Mouse (Mus musculus): ENCODE measurements around the gene Med18. TPM values are rescaled to one million over a fixed set of nuclear protein-coding genes. Genes with fewer than 3 reads are reported as not detected.

The Med18 gene
- polyA plus RNA-seq (2014; fragmentation: Nextera tagmentation; extraction: Ambion mirVana): 12.1 and 13.0 TPM in 2 replicates

- H3K27ac ChIP-seq (replicated peaks in 1 of 2; ENCODE audit: control insufficient read depth in 1 of 2, insufficient read depth in 1 of 2, low read depth in 2 of 2, low read length in 2 of 2): peak within 1 kb of the TSS; percentile 43 to 54; a peak in 2 of 4 replicates
- peaks cover 4 to 12% of the 10 kb centered on the region in 2 experiments for H3K4me1 ChIP-seq (ENCODE audit: control insufficient read depth in 2 of 2, insufficient read depth in 2 of 2, low read length in 2 of 2)
- H3K27me3 ChIP-seq (ENCODE audit: control insufficient read depth, insufficient read depth, low read length): no peaks in the 10 kb centered on the region
- WGBS: under 1% methylated on average over 44 of the region's 44 CpGs
- peaks cover 35% of the 10 kb centered on the region for H3K36me3 ChIP-seq (ENCODE audit: control insufficient read depth, insufficient read depth, low read length)
- peak; percentile 77; the same call in 1 of the 2 replicates for ATAC-seq (ENCODE audit: insufficient number of reproducible peaks, insufficient read depth, low FRiP score, low read depth)
- H3K9ac ChIP-seq (ENCODE audit: low read length): peak within 1 kb of the TSS; percentile 91
- H3K4me2 ChIP-seq (ENCODE audit: low read length): peak within 1 kb of the TSS; percentile 92
- H3K4me3 ChIP-seq (ENCODE audit: control insufficient read depth in 1 of 2, insufficient read depth in 1 of 2, low read depth in 1 of 2, low read length in 2 of 2): peak within 1 kb of the TSS; percentile 89 to 94
- H3K9me3 ChIP-seq (ENCODE audit: control insufficient read depth, low read length): no peaks in the 10 kb centered on the region
Observed at GRCm38 (mm10) chr4:132463430-132464254, at the start of gene Med18. Gene Med18, minus strand, starts transcription at chr4:132463921.

GRCm38 (mm10) chr4:132512080-132512479, 48.4 kb upstream of the Med18 start:
- no peak overlapping the region for H3K27ac ChIP-seq (replicated peaks in 1 of 2; ENCODE audit: control insufficient read depth in 1 of 2, insufficient read depth in 1 of 2, low read depth in 2 of 2, low read length in 2 of 2)
- no peak overlapping the region for H3K9ac ChIP-seq (ENCODE audit: low read length)
- H3K4me3 ChIP-seq (ENCODE audit: control insufficient read depth in 1 of 2, insufficient read depth in 1 of 2, low read depth in 1 of 2, low read length in 2 of 2): no peak overlapping the region
- H3K9me3 ChIP-seq (ENCODE audit: control insufficient read depth, low read length): no peaks in the 10 kb centered on the region
- H3K27me3 ChIP-seq (ENCODE audit: control insufficient read depth, insufficient read depth, low read length): no peaks in the 10 kb centered on the region
- H3K4me2 ChIP-seq (ENCODE audit: low read length): no peak overlapping the region
- 62% methylated on average over 3 of the region's 3 CpGs for WGBS
- H3K36me3 ChIP-seq (ENCODE audit: control insufficient read depth, insufficient read depth, low read length): no peaks in the 10 kb centered on the region
- H3K4me1 ChIP-seq (ENCODE audit: control insufficient read depth in 2 of 2, insufficient read depth in 2 of 2, low read length in 2 of 2): peaks cover 15 to 23% of the 10 kb centered on the region in 2 experiments
- ATAC-seq (ENCODE audit: insufficient number of reproducible peaks, insufficient read depth, low FRiP score, low read depth): no peak

DNA sequence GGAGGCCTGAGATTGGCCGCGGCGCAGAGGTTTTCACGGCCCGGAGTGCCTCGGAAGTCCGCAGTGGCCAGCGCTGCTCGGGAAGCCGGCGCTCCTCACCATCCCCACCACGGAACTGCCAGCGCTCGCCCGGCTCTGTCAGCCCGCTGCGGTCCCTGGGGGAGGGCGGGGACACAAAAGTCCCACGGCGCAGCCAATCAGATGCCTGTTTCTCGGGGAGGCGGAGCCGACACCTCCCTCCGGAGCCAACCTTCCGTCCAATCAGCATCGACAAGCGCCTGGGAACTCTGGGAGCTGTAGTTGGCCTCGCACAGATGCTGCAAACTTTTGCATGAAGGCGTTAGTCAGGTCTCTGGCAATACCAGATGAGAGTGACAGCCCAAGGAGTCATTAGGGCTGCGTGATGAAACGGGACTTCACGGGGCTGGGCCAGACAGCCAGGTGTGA, 46.7 kb upstream of the Med18 start, which contains the start of gene Sesn2:
Sesn2 (minus strand) TSS at position 150 of the 447 bp plus-strand sequence.
- peak within 1 kb of the TSS; percentile 84 for H3K9ac ChIP-seq (ENCODE audit: low read length)
- H3K27ac ChIP-seq (replicated peaks in 1 of 2; ENCODE audit: control insufficient read depth in 1 of 2, insufficient read depth in 1 of 2, low read depth in 2 of 2, low read length in 2 of 2): peak within 1 kb of the TSS; percentile 78 to 84
- under 1% methylated on average over 32 of the region's 32 CpGs for WGBS
- peak within 1 kb of the TSS; percentile 92 to 96 for H3K4me3 ChIP-seq (ENCODE audit: control insufficient read depth in 1 of 2, insufficient read depth in 1 of 2, low read depth in 1 of 2, low read length in 2 of 2)
- H3K27me3 ChIP-seq (ENCODE audit: control insufficient read depth, insufficient read depth, low read length): no peaks in the 10 kb centered on the region
- H3K9me3 ChIP-seq (ENCODE audit: control insufficient read depth, low read length): no peaks in the 10 kb centered on the region
- H3K4me1 ChIP-seq (ENCODE audit: control insufficient read depth in 2 of 2, insufficient read depth in 2 of 2, low read length in 2 of 2): peaks cover 15 to 24% of the 10 kb centered on the region in 2 experiments
- H3K36me3 ChIP-seq (ENCODE audit: control insufficient read depth, insufficient read depth, low read length): no peaks in the 10 kb centered on the region
- ATAC-seq (ENCODE audit: insufficient number of reproducible peaks, insufficient read depth, low FRiP score, low read depth): peak; percentile 87
- peak within 1 kb of the TSS; percentile 87 for H3K4me2 ChIP-seq (ENCODE audit: low read length)

DNA sequence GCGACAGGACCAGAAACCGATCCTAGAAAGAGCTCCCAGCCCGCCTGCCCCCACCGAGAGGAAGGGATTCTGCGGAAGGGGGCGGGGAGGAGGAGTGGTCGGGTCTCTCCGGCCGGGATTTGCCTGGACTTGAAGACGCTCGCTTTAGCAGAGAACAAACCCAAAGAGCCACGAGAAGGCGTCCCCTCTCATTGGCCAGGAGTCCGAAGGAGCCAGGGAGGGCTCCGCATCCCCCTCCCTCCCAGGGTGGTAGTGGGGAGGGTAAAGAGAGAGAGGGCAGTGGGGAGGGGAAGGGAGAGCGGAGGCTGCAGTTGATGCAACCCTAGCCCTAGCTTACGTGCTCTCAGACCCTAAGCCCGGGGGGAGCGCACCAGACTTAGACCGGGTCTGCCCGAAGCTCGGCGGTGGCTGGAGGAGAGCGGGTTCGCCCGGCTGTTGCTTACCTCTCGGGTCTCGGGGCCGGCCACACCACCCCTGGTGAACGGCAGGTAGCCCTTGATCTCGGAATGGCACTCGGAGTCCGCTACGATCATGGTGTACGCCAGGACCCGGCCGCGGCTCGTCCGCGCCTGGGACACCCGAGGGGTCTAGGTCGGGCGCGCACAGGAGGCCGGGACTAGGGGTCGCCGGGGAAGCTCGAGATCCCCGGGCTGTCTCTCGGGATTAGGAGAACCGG, 46.0 kb upstream of the Med18 start:
- WGBS: under 1% methylated on average over 52 of the region's 52 CpGs
- H3K36me3 ChIP-seq (ENCODE audit: control insufficient read depth, insufficient read depth, low read length): no peaks in the 10 kb centered on the region
- ATAC-seq (ENCODE audit: insufficient number of reproducible peaks, insufficient read depth, low FRiP score, low read depth): peak; percentile 37

GRCm38 (mm10) chr4:132507210-132507609, 43.5 kb upstream of the Med18 start:
- Histone ChIP-seq H3K4me3 (ENCODE audit: control insufficient read depth in 1 of 2, insufficient read depth in 1 of 2, low read depth in 1 of 2, low read length in 2 of 2) (no peak overlapping the region), H3K9ac (ENCODE audit: low read length) (peak overlapping the region; percentile 52; the same call in 1 of the 2 replicates)

More for the DNA sequence above, 46.0 kb upstream of the Med18 start:
- peak overlapping the region; percentile 87 for H3K4me2 ChIP-seq (ENCODE audit: low read length)
- H3K27me3 ChIP-seq (ENCODE audit: control insufficient read depth, insufficient read depth, low read length): no peaks in the 10 kb centered on the region
- H3K4me3 ChIP-seq (ENCODE audit: control insufficient read depth in 1 of 2, insufficient read depth in 1 of 2, low read depth in 1 of 2, low read length in 2 of 2): peak overlapping the region; percentile 92 to 96
- peak overlapping the region; percentile 78 to 84 for H3K27ac ChIP-seq (replicated peaks in 1 of 2; ENCODE audit: control insufficient read depth in 1 of 2, insufficient read depth in 1 of 2, low read depth in 2 of 2, low read length in 2 of 2)
- peak overlapping the region; percentile 84 for H3K9ac ChIP-seq (ENCODE audit: low read length)
- peaks cover 17 to 30% of the 10 kb centered on the region in 2 experiments for H3K4me1 ChIP-seq (ENCODE audit: control insufficient read depth in 2 of 2, insufficient read depth in 2 of 2, low read length in 2 of 2)
- H3K9me3 ChIP-seq (ENCODE audit: control insufficient read depth, low read length): no peaks in the 10 kb centered on the region

DNA sequence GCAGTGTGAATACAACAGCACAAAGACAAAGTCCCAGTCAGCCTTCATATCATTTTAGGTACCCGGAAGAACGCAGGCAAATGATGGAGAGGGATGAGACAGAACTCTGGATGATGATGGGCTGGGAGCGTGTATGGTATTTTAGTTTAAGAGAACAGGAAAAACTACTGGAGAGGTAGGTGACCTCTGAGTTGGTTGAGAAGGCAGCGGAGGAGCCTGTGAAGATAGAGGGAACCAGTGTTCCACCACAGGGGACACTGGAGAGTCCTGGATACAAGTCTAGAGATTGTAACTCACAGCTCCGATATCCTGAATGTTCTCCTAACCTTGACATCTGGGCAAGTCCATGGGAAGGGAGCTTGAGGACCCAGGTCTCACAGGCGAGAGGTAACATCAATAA, 42.5 kb upstream of the Med18 start:
- no peaks in the 10 kb centered on the region for H3K27me3 ChIP-seq (ENCODE audit: control insufficient read depth, insufficient read depth, low read length)
- H3K36me3 ChIP-seq (ENCODE audit: control insufficient read depth, insufficient read depth, low read length): no peaks in the 10 kb centered on the region
- ATAC-seq (ENCODE audit: insufficient number of reproducible peaks, insufficient read depth, low FRiP score, low read depth): no peak
- WGBS: 86% methylated on average over 6 of the region's 6 CpGs
- no peak overlapping the region for H3K27ac ChIP-seq (replicated peaks in 1 of 2; ENCODE audit: control insufficient read depth in 1 of 2, insufficient read depth in 1 of 2, low read depth in 2 of 2, low read length in 2 of 2)
- no peaks in the 10 kb centered on the region for H3K9me3 ChIP-seq (ENCODE audit: control insufficient read depth, low read length)
- no peak overlapping the region for H3K4me3 ChIP-seq (ENCODE audit: control insufficient read depth in 1 of 2, insufficient read depth in 1 of 2, low read depth in 1 of 2, low read length in 2 of 2)
- H3K4me2 ChIP-seq (ENCODE audit: low read length): no peak overlapping the region
- no peak overlapping the region for H3K9ac ChIP-seq (ENCODE audit: low read length)
- H3K4me1 ChIP-seq (ENCODE audit: control insufficient read depth in 2 of 2, insufficient read depth in 2 of 2, low read length in 2 of 2): peaks cover 9 to 27% of the 10 kb centered on the region in 2 experiments

More at GRCm38 (mm10) chr4:132507210-132507609, 43.5 kb upstream of the Med18 start:
- no peak for ATAC-seq (ENCODE audit: insufficient number of reproducible peaks, insufficient read depth, low FRiP score, low read depth)
- H3K4me2 ChIP-seq (ENCODE audit: low read length): no peak overlapping the region
- 49% methylated on average over 2 of the region's 2 CpGs for WGBS
- no peak overlapping the region for H3K27ac ChIP-seq (replicated peaks in 1 of 2; ENCODE audit: control insufficient read depth in 1 of 2, insufficient read depth in 1 of 2, low read depth in 2 of 2, low read length in 2 of 2)
- no peaks in the 10 kb centered on the region for H3K36me3 ChIP-seq (ENCODE audit: control insufficient read depth, insufficient read depth, low read length)
- peaks cover 9 to 27% of the 10 kb centered on the region in 2 experiments for H3K4me1 ChIP-seq (ENCODE audit: control insufficient read depth in 2 of 2, insufficient read depth in 2 of 2, low read length in 2 of 2)
- H3K27me3 ChIP-seq (ENCODE audit: control insufficient read depth, insufficient read depth, low read length): no peaks in the 10 kb centered on the region
- no peaks in the 10 kb centered on the region for H3K9me3 ChIP-seq (ENCODE audit: control insufficient read depth, low read length)

DNA sequence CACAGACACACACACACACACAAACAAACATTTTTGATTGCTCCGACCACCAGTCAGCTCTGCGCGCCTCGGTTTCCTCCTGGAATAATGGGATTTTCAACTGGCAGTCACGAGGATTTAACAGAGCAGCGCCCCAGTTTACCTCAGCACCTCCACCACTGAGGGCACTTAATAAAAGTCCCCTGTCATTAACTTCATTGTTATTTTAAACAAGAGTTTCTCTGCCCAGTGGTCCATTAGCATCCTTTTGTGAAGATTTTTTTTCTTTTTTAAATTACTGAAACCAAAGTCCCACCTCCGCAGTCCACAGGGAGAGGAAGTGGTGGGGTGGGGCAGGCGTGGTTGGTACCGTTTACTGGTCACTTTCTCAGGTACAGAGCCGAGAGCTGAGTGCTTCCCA, 42.1 kb upstream of the Med18 start:
- no peak overlapping the region for H3K27ac ChIP-seq (replicated peaks in 1 of 2; ENCODE audit: control insufficient read depth in 1 of 2, insufficient read depth in 1 of 2, low read depth in 2 of 2, low read length in 2 of 2)
- 69% methylated on average over 10 of the region's 10 CpGs for WGBS

More for the DNA sequence above, 42.1 kb upstream of the Med18 start:
- ATAC-seq (ENCODE audit: insufficient number of reproducible peaks, insufficient read depth, low FRiP score, low read depth): no peak
- no peak overlapping the region for H3K4me3 ChIP-seq (ENCODE audit: control insufficient read depth in 1 of 2, insufficient read depth in 1 of 2, low read depth in 1 of 2, low read length in 2 of 2)
- H3K9me3 ChIP-seq (ENCODE audit: control insufficient read depth, low read length): no peaks in the 10 kb centered on the region
- no peak overlapping the region for H3K4me2 ChIP-seq (ENCODE audit: low read length)
- H3K4me1 ChIP-seq (ENCODE audit: control insufficient read depth in 2 of 2, insufficient read depth in 2 of 2, low read length in 2 of 2): peaks cover 9 to 25% of the 10 kb centered on the region in 2 experiments
- no peak overlapping the region for H3K9ac ChIP-seq (ENCODE audit: low read length)
- no peaks in the 10 kb centered on the region for H3K27me3 ChIP-seq (ENCODE audit: control insufficient read depth, insufficient read depth, low read length)
- H3K36me3 ChIP-seq (ENCODE audit: control insufficient read depth, insufficient read depth, low read length): 0 out of 2 replicates have a peak, but pooled peaks cover 4% of the 10 kb centered on the region
